Mouse (Mus musculus) cerebellum, adult 8-10 months (tissue): ENCODE results near the gene Vav1.

ENCODE experiments used
- DNase-seq: peaks from one replicate; pipeline ENCODE4 v3.0.0; 2022

The Vav1 gene

DNA sequence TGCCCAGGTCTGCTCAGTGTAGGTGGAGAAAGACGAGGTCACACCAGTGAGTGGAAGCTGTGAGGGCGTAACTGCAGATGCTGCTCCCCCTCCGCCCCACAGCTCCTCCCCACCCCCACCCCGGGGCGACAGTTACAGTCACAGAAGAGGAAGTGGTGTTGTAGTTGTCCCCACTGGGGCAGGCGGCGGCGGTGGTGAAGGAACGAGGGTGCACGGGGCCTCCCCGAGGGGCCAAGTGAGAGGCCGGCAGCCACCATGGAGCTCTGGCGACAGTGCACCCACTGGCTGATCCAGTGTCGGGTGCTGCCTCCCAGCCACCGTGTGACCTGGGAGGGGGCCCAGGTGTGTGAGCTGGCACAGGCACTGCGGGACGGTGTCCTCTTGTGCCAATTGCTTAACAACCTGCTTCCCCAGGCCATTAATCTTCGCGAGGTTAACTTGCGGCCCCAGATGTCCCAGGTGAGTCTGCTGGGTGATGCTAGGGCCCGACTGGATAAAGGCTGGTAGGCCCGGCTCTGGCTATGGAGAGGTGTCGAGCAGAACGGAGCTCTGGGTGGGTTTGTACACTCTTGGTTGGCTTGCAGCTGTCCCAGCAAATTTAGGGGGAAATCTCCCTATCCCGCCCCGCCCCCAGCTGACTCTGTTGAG lies at the start of gene Vav1:
TSS of gene Vav1 (plus strand) at position 158 of the 648 bp plus-strand sequence.
- DNase-seq, result no peak

DNA sequence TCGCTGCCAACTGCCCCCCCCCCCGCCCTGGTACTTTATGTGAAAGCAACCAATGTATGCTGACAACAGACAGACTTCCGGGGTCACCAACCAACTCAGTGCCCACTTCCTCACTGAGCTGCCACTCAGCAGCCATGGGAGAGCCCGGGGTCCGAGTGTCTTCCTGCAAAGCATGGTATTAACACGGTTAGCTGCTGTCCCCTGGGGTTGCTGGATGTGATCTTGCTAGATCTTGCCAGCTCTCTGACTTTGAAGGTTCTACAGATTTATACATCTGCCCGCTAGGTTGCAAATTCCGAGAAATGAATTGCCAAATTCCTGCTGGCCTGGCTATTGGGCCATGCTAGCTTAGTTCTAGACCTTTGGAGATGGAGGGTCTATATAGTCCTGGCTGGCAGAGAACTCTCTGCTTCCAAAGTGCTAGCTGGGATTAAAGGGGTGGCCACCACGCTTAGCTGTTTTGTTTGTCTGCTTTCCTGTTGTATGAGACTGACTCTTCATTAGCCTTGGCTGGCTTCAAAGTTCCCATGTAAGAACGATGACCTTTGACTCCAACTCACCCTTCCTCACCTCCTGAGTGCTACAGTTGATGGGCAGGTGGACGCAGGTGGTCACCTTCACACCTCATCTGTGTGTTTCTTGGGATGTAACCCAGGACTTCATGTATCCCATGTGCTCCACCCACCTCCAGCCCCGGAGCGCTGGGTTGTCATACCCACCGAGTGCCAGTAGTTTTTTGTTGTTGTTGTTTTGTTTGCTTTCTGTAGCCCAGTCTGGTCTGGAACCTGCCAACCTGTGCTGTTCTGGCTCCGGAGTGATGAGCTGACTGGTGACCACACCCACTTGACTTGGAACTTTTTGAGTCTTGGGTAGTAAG lies 48.8 kb upstream of the Vav1 start:
- no peak for DNase-seq

DNA sequence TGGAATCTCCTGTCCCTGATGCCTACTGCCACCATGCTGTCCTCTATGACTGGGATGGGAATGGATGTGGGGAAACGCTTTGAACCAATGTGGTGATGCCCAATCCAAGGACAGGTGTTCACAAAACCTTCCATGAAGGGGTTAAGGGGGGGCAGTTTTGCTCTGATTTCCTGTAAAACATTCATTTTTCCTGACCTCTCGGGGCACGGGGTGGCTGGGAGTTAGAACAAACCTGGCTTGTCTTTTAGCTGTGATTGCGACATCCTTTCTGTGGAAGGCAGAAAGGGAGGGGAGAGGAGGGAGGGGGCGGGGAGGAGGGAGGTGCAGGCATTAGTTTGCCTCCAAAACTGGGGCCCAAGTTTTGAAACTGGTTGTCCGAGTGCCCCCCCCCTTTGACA lies 48.2 kb upstream of the Vav1 start:
- no peak for DNase-seq

DNA sequence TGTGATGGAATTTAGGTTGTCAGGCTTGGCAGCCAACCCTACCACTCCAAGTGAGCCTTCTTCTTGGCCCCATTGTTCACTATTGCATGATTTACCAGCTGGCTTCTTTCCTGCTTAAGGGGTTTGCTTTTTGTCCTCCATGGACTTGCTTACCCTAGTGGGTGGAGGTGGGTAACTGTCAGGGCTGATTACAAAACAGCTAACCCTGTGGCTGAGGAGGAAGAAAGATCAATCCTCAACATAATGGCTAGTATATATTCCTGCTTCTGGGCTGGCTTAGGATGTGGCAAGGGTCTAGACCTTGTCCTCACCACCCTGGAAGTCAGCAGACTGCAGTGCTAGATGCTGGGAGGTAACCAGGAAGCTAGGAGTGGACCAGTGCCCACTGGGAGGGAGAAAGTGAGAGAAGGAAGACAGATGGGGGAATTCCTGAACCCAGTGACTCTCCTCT lies 47.6 kb upstream of the Vav1 start:
- DNase-seq, result no peak

DNA sequence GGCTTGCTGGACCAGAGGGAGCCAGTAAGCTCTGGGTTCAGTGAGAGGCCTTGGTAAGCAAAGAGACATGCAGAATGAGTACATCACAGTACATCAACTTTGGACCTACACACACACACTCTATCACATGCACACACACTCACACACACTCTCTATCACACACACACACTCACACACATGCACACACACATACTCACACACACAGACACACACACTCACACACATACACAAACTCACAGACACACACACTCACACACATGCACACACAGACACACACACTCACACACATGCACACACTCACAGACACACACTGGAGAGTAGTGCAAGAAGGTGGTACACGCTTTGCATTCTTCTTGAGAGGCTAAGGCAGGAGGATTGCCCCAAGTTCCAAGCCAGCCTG lies 46.7 kb upstream of the Vav1 start:
- DNase-seq, result no peak

DNA sequence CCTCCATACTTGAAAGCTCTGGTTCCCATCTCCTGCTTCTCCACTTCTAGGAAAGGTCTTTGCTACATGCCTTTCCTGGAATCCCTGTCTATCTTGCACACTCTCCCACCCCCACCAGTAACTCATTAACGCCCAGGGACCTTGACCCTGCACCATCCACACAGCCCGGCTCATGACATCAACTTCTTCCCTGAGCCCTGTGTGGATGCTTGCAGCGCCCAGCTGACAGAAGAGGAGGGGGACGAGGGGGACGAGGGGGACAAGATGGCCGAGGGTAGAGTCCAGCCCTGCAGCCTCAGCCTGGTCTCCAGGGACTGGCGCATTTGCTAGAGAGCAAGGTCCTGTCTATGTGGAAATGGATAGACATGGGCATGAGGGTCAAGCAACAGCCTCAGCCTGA lies 45.9 kb upstream of the Vav1 start:
- no peak for DNase-seq

DNA sequence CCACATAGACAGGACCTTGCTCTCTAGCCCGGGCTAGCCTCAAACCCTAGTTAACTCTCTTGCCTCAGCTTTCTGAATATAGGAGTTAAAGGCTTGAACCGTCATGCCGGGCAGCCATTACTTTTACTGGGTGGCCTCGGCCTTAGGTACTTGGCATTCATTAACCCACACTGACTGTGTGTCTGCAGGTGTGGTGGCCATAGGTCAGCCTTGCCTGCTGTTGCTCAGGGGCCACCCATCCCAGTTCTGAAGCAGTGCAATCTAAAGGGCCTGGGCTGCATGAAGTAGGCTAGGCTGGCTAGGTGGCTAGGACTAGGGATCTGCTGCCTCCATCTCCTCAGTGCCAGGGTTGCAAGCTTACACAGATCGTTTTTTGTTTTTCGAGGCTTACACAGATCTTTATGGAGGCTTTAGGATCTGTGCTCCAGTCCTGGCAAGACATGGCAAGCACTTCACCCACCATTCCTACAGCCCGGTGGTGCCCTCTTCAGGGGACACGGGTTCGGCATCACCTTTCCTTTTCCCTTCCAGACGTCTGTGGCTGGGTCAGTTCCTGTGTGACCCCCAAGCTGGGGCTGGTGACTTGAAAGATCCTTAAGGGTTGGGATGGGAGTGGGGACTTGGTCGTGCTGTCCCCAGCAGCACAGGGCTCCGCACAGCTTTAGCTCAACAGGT lies 44.5 kb upstream of the Vav1 start:
- no peak for DNase-seq

DNA sequence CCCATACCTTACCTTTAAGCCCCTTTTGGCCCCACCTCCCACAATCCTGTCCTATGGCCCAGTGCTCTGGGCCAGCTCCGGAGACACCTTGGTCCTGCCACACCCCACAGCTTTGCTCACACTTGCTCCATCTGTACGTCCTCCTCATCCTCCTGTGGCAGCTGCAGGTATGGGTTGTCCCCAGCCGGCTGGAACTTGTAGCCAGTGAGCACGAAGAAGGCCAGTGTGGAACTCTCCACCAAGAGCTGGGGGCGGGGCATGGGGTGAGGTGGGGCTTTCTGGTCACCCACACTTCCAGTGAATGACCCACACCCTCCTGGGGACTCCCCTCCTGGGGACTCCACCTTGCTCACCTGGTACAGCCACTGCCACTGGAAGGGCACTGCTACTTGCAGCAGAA lies 43.1 kb upstream of the Vav1 start:
- DNase-seq, result no peak

DNA sequence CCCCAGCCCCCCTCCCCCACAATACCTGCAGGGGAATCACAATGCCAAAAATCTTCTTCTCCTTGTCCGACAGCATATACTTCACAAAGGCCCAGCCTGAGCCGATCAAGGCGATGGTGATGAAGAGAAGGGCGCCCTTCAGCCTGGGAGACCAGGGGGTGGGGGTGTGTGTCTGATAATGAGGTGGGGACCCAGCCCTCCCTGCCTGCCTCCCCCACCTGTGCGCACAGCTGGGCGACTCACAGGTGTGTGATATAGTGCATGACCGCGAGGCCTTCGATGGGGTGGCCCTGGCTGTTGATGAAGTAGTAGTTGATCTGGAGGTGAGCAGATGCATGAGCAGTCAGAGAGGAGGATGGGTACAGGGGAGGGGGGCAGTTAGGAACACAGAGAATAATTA lies 41.7 kb upstream of the Vav1 start:
- no peak for DNase-seq

DNA sequence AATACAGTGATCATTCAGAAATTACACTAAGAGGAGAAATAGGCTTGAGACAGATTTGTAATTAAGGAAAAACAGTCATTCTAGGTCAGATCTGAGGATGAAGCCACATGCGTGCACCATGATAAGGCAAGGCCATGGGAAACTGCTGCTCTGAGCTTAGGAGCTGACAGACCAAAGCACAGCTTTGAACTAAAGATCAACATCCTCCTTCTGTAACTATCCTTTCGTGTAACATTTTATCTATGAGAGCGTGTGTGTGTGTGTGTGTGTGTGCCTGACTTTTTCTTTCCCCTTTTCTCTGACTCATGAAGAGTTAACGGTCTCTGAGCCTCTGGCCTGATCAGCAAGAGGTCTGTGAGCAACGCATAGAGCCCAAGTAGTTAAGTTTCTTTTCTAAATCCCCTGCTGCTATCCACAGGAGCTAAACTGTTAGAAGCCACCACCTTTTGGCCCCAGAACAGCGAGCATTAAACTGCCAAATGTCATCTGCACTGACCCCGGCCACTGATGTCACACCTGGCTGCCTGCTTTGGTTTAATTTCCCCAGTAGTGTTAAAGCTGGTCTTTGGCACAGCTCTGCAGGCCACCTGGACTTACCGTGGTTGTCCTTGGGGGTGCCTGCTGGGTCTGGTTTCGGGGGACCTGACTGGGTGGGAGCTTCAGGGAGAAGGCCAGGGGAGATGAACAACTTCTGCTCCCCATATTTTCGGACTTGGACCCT lies 35.1 kb upstream of the Vav1 start:
- DNase-seq, result no peak

DNA sequence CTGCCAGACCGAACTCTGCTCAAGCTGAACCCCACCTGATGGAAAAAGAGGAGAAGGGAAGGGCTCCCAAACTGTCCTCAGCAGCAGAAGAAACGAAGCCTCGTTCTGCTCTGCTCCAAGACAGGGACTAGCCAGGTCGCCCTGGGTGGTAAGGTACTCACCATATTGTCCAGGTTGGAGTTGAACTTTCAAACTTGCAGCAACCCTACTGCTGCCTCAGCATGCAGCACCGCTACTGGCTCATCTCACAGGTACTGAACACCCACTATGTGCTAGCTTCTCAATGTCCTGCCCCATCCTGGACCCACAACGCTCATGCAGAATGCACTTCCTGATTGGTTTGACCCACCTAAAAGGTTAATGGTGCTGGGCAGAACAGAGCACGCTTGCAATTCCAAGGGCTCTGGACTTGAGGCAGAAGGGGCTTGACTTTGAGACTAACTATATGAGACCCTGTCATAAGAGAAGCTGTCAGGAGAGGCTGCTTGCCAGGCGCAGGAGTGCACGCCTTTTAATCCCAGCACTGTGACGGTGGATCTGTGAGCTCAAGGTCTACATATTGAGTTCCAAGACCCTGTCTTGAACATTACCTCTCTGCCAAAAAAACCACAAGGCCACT lies 33.5 kb upstream of the Vav1 start:
- DNase-seq, result no peak

DNA sequence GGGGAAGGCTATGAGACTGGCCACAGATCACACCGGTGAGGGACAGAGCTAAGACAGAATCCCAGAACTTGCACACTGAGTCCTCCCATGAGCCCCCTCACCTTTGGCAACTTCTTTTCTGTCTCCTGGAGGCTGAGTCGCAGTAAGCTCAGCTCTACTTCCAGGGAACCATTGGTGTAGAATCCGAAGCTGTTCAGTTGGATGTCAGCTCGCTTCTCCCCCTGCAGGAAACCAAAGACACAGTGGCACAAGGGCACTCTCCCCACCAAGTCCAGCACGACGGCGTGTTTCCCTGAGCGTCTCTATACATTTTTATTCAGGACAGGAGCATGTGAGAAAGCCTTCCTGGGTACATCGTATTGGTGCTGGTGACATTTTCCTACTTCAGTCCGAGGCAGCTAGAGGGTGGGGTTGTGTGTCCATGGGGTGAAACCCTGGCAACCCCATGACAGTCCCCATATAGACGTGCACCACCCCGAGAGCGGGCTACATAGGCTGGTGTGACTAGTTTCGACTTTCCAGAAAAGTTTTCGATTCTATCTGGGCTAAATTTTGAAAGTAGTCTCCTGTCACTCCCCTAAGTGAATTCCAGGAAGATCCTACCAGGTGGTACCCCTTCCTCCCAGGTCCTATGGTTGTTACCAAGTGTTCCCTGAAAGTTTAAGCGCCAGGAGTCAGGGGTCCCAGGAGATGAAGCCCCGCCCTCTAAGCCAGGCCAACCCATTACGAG lies 32.1 kb upstream of the Vav1 start:
- DNase-seq, result no peak

DNA sequence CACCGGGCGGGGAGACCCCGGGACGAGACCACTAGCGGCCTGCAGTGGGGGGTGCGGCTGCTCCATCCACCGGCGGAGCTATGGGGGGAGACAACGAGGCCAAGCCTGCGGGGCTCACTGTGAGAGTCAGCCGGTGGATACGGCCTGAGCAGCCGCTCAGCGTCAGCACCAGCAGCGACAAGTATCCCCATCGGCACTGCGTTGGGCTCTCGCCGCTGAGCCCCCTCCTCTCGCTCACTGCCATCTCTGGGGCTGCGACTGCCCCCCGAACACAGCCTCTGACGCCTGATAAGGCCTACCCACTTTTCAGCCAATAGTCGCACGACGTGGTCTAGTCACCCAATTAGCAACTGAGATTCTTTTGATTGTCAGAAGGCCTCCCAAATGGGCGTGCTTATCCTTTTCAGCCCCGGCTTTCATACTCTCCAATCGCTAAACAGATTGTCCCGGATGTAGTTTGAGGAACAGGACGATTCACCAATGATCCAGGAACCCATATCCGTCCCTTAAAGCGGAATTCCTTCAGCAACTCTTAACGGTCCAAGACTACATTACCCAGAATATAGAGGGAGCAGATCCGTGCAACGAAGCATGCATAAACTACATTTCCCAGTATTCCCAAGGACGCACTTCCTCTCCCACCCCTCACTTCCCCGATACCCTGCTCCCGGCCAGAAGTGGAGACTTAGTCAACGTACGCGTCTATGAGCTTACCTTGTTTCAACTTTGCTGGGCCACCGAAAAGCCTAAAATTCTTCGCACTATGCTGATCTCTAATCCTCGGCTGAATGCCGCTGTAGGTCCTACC lies 31.3 kb upstream of the Vav1 start:
- DNase-seq, result peak; percentile 93

DNA sequence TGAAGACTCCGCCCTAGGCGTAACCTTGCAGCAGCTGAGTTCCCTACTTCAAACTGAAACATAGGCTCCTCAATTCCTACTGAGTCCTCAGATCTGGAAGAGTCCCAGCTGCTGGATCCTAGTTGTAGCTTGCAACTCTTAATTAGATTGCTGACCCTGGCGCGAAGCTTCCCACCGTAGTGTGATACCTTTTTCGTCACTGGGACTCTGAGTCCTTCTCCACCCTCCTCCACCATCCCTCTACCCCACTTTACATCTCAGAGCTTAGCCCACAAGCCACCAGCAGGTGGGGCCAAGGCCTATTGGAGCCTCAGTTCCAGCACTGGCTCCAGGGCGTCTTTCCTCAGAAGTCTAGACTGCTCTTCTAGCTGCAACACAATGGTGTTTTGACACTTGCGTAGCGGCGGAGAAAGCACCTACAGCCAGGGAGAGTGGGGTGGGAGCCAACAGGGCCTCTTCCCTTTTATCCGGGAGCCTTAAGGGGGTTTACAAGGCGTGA lies 30.6 kb upstream of the Vav1 start, which contains the start of gene Gpr108:
TSS of gene Gpr108 (minus strand) at position 246 of the 499 bp plus-strand sequence.
- DNase-seq, result peak; percentile 86

DNA sequence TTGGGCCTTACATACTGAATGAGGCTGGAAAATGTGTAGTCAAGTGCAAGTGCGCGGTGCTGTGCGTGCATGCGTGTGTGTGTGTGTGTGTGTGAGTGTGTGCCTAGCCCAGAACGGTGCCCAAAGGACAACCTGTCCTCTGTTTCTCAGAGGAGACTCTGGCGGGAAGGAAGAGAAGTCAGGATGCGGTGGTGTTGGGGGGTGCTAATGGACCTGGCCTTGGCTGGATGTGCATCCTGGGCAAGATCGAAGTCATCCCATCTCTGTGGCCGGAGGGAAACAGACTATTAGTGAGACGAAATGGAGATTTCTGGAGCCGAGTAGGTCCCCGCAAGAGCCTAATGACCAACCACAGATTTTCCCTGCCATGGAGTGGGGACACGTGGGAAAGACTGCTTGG lies 30.1 kb upstream of the Vav1 start:
- DNase-seq, result peak; percentile 50

DNA sequence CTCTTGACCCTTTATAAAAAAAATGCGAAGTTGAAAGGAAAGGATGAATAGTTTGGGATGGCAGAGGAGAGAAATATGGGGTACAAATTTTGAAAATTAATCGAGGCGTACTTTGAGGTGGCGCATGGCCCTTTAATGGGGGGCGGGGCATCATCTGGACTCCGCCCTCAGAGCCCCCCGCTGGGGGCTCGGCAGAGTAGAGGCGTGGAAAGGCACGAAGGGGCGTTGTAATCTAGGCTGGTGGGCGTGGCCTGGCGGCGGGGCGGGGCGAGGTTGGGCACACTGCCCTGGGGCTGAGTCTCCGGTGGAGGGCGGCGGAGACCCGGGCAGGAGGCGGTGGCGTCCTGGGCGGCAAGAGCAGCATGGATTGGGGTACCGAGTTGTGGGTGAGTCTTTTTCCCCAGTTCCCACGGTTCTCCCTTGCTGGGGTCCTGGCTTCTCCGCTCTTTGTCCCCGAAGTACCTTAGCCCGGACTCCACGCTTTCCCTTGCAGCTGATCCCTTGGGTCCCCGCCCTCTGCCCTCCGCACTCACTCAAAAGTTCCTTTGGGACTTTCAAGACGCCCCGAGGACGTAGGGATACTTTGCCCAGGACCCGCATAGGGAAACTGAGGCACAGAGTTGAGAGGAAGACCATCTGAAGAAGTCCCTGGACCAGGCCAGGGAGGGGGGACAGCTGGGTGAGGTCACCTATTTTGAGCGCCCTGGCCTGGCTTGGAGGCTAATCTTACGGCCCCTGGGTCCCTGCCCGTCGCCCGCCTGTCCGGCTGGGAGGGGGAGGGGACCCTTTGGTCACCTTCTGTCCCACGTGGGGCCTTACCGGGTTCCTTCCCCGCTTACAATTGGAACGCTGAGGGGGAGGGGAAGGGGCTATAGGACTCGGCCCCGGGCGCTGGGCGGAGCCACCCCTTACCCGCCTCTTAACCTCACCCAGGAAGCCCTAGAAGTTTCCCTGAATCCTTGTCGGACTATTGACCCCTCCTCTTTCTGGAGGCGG lies 29.4 kb upstream of the Vav1 start, which contains the start of gene Trip10:
TSS of gene Trip10 (plus strand) at position 270 of the 996 bp plus-strand sequence.
- DNase-seq, result peak; percentile 88

DNA sequence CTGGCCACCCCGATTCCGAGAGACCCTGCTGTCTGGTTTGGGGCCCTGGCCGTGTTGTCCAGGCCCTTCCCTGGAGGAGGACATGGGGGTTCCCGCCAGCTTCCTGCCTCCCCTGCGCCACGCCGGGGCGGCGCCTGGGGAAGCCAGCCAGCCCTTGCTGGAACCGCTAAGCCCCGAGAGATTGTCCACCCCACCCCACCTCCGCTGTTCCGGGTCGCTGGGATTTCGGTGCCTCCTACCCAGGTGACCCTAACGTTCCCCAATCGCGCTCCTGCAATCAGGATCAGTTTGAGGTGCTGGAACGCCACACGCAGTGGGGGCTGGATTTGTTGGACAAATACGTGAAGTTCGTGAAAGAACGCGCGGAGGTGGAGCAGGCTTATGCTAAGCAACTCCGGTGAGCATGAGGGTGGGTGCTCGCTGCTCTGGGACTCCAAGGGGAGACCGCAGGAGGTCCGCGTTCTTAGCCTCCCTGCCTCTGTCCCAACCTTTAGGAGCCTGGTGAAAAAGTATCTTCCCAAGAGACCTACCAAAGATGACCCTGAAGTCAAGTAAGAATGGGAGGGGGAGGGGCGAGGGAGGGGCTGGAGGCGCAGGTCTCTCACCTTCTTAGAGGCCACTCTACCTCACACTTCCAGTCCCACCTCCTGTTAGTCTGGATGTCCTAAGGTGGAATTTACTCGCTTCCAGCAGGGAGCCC lies 28.3 kb upstream of the Vav1 start:
- DNase-seq, result peak; percentile 55

DNA sequence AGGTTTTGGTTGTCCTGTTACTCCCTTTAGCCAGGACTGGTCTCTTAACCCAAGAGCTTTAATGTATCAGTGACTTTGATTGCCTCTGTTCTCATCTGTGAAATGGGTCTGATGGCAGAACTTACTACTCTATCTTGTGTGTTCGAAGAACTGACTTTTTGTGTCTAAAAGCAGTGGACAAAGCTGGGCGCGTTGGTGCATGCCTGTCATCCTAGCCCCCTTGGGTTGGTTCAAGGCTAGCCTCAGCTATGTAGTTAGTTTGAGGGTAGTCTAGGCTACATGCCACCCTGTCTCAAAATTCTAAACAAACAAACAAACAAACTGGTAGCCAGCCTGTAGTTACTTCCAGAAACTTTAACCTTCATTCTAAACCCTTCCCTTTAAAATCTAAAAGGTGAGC lies 27.5 kb upstream of the Vav1 start:
- DNase-seq, result no peak

DNA sequence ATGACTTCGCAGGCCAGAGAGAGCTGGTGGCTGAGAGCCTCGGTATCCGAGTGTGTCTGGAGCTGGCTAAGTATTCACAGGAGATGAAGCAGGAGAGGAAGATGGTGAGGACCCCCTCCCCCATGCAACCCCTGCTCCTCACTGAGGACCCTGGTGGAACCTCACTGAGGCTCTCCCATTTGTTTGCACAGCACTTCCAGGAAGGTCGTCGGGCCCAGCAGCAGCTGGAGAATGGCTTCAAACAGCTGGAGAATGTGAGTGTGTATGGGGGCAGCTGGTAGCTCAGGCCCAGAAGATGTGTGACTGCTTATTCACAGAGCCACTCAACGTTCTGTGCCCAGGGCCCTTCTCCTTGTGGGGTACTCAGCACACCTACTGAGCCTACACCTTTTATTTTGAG lies 25.6 kb upstream of the Vav1 start:
- no peak for DNase-seq
